Mouse (Mus musculus) olfactory bulb, adult 2 months (tissue): Measurements from ENCODE around the gene Olfr178. TPM values are rescaled to one million over a fixed set of nuclear protein-coding genes. Genes with fewer than 3 reads are reported as not detected.

Experiments
- H3K27ac ChIP-seq: fragments of 200-500 bp; 2 replicates; pipeline ENCODE4 v1.5.1; 2012; ENCODE audit warnings: low read depth, low read length; ENCODE audit not compliant: insufficient read depth
- H3K4me1 ChIP-seq: fragments of 200-500 bp; 2 replicates; pipeline ENCODE4 v1.6.1; 2012; ENCODE audit warnings: low read length; ENCODE audit not compliant: control insufficient read depth, insufficient read depth
- H3K4me3 ChIP-seq: fragments of 200-500 bp; 2 replicates; pipeline ENCODE4 v1.5.1; 2012; ENCODE audit warnings: mild to moderate bottlenecking, low read depth, low read length, moderate library complexity; ENCODE audit not compliant: insufficient read depth
- CTCF ChIP-seq: fragments of 200-500 bp; IDR thresholded peaks from 2 replicates; pipeline ENCODE4 v1.5.1; 2012; ENCODE audit warnings: low read depth, mild to moderate bottlenecking, low read length, moderate library complexity; ENCODE audit not compliant: insufficient read depth
- POLR2A ChIP-seq: fragments of 200-500 bp; IDR thresholded peaks from 2 replicates; pipeline ENCODE4 v1.6.1; 2012; ENCODE audit warnings: mild to moderate bottlenecking, low read depth, low read length, moderate library complexity; ENCODE audit not compliant: insufficient read depth
- WGBS: fragments of 180-500 bp; shearing (Covaris S2); methylation state at CpG from one replicate; pipeline ENCODE4 v1.1.7; 2018; 5-methylcytosine and 5-hydroxymethylcytosine counted together
- polyA plus RNA-seq: library from polyadenylated mRNA; stranded (reverse); fragments of >200 nt; gene quantifications from 2 replicates; pipeline ENCODE4 v1.2.4, GENCODE M21; 2012; ENCODE audit warnings: low replicate concordance; ENCODE audit not compliant: missing spikeins, insufficient read depth, insufficient read length

The Olfr178 gene
- not detected in 2 replicates for polyA plus RNA-seq

- Histone ChIP-seq H3K27ac (no peak within 1 kb of the TSS), H3K4me3 (no peak within 1 kb of the TSS), H3K4me1 (no peaks in the 10 kb centered on the region)
- 92% methylated on average over 3 of the region's 3 CpGs for WGBS
- TF ChIP-seq CTCF (no peak), POLR2A (no peak)
Observed at GRCm38 (mm10) chr16:58891963-58892362, at the start of gene Olfr178. Olfr178 (minus strand) TSS chr16:58892063.

- no peak within 1 kb of the TSS for H3K27ac ChIP-seq
- WGBS = 85% methylated on average over 4 of the region's 4 CpGs
- H3K4me1 ChIP-seq = no peaks in the 10 kb centered on the region
- TF ChIP-seq POLR2A (no peak), CTCF (no peak)
- no peak within 1 kb of the TSS for H3K4me3 ChIP-seq
Observed at GRCm38 (mm10) chr16:58929292-58929691, 37.4 kb upstream of the Olfr178 start, which contains the start of gene Olfr180. Olfr180 (minus strand) TSS chr16:58929392.

- Histone ChIP-seq H3K27ac (no peak within 1 kb of the TSS), H3K4me3 (no peak within 1 kb of the TSS), H3K4me1 (no peaks in the 10 kb centered on the region)
- WGBS = 74% methylated on average over 1 of the region's 1 CpGs
- TF ChIP-seq POLR2A (no peak), CTCF (no peak)
Observed at GRCm38 (mm10) chr16:58928655-58929054, 36.8 kb upstream of the Olfr178 start, which contains the start of gene Olfr181. Olfr181 (minus strand) TSS chr16:58928755.

- Histone ChIP-seq H3K4me3 (no peak overlapping the region), H3K27ac (no peak overlapping the region), H3K4me1 (no peaks in the 10 kb centered on the region)
- WGBS = 93% methylated on average over 2 of the region's 2 CpGs
- TF ChIP-seq CTCF = no peak
- no peak for TF ChIP-seq POLR2A
Observed at GRCm38 (mm10) chr16:58884416-58884815, 7.4 kb downstream of the Olfr178 start.

GRCm38 (mm10) chr16:58874668-58875067 is 17.2 kb downstream of the Olfr178 start, which contains the start of gene Olfr177:
Olfr177 (minus strand) TSS chr16:58874768.
- H3K4me1 ChIP-seq = no peaks in the 10 kb centered on the region
- 57% methylated on average over 1 of the region's 1 CpGs for WGBS
- no peak within 1 kb of the TSS for H3K4me3 ChIP-seq
- TF ChIP-seq CTCF (no peak), POLR2A (no peak)
- no peak within 1 kb of the TSS for H3K27ac ChIP-seq

GRCm38 (mm10) chr16:58861479-58861878 is 30.4 kb downstream of the Olfr178 start:
- WGBS = 74% methylated on average over 1 of the region's 1 CpGs
- no peak overlapping the region for H3K27ac ChIP-seq
- H3K4me1 ChIP-seq = no peaks in the 10 kb centered on the region
- TF ChIP-seq CTCF (no peak), POLR2A (no peak)
- H3K4me3 ChIP-seq = no peak overlapping the region

GRCm38 (mm10) chr16:58860032-58860737 is 31.7 kb downstream of the Olfr178 start:
- WGBS = 90% methylated on average over 2 of the region's 2 CpGs
- Histone ChIP-seq H3K27ac (no peak overlapping the region), H3K4me3 (no peak overlapping the region), H3K4me1 (no peaks in the 10 kb centered on the region)
- no peak for TF ChIP-seq POLR2A
- no peak for TF ChIP-seq CTCF

Other genes starting within 250 kb of the Olfr178 start
- gene Cpox, start 221.8 kb downstream of the Olfr178 start, polyA plus RNA-seq = not detected in 2 replicates
- gene Gpr15, start 173.0 kb downstream of the Olfr178 start, polyA plus RNA-seq = not detected in 2 replicates
- not detected in 2 replicates for gene Cldnd1, start 164.2 kb downstream of the Olfr178 start, polyA plus RNA-seq
- gene Olfr172, start 128.9 kb downstream of the Olfr178 start, polyA plus RNA-seq = not detected in 2 replicates
- gene Olfr173, start 91.8 kb downstream of the Olfr178 start, polyA plus RNA-seq = not detected in 2 replicates
- not detected in 2 replicates for gene Olfr175-ps1, start 65.3 kb downstream of the Olfr178 start, polyA plus RNA-seq
- gene Olfr177, start 17.3 kb downstream of the Olfr178 start, polyA plus RNA-seq = not detected in 2 replicates
- not detected in 2 replicates for gene Olfr181, start 36.7 kb upstream of the Olfr178 start, polyA plus RNA-seq
- not detected in 2 replicates for gene Olfr180, start 37.3 kb upstream of the Olfr178 start, polyA plus RNA-seq
- gene Olfr183, start 103.3 kb upstream of the Olfr178 start, polyA plus RNA-seq = not detected in 2 replicates
- not detected in 2 replicates for gene Olfr186, start 138.2 kb upstream of the Olfr178 start, polyA plus RNA-seq
- not detected in 2 replicates for gene Olfr187, start 147.7 kb upstream of the Olfr178 start, polyA plus RNA-seq
- not detected in 2 replicates for gene Olfr190, start 185.9 kb upstream of the Olfr178 start, polyA plus RNA-seq
- gene Olfr191, start 197.8 kb upstream of the Olfr178 start, polyA plus RNA-seq = not detected in 2 replicates
- gene Olfr193, start 219.8 kb upstream of the Olfr178 start, polyA plus RNA-seq = not detected in 2 replicates
- gene Olfr194, start 229.0 kb upstream of the Olfr178 start, polyA plus RNA-seq = not detected in 2 replicates